Mouse (Mus musculus) B cell, adult 62 days (primary cell): ENCODE data around the gene Scgb1b27. TPM values are rescaled to one million over a fixed set of nuclear protein-coding genes. Genes with fewer than 3 reads are reported as not detected.

Experiments used
- total RNA-seq: library from RNA; stranded (reverse); gene quantifications from 4 replicates; pipeline ENCODE4 v1.2.4, GENCODE M21; 2023

The Scgb1b27 gene
- total RNA-seq, result not detected in 4 replicates

GRCm38 (mm10) chr7:34021183-34021582 is at the start of gene Scgb1b27:
Gene Scgb1b27, plus strand, starts transcription at chr7:34021483.

GRCm38 (mm10) chr7:34013842-34014241 is 7.4 kb upstream of the Scgb1b27 start, which contains the start of gene Scgb2b27:
Gene Scgb2b27, minus strand, starts transcription at chr7:34013942.

Other genes starting within 250 kb of the Scgb1b27 start
- gene Scgb2b26, start 76.4 kb upstream of the Scgb1b27 start, total RNA-seq, result not detected in 4 replicates
- not detected in 4 replicates for gene Scgb2b27, start 7.5 kb upstream of the Scgb1b27 start, total RNA-seq
- not detected in 4 replicates for gene Scgb1b30, start 73.9 kb downstream of the Scgb1b27 start, total RNA-seq
- not detected in 4 replicates for gene Wtip, start 111.8 kb downstream of the Scgb1b27 start, total RNA-seq
- gene Uba2, start 148.1 kb downstream of the Scgb1b27 start, total RNA-seq, result 72.5 to 86.4 TPM (median 80.1 TPM) in 4 replicates
- gene Pdcd2l, start 175.2 kb downstream of the Scgb1b27 start, total RNA-seq, result 23.1 to 29.1 TPM (median 27.4 TPM) in 4 replicates
- 232 to 261 TPM (median 253 TPM) in 4 replicates for gene Gpi1, start 208.9 kb downstream of the Scgb1b27 start, total RNA-seq
- not detected in 4 replicates for gene Gm6096, start 229.6 kb downstream of the Scgb1b27 start, total RNA-seq